Mouse (Mus musculus) erythroblast, embryonic 14.5 days (primary cell): ENCODE data around the gene Cacna2d3. TPM values are rescaled to one million over a fixed set of nuclear protein-coding genes. Genes with fewer than 3 reads are reported as not detected.

Source experiments
- H3K27me3 ChIP-seq: 2 replicates; pipeline ENCODE4 v1.6.1; 2012; ENCODE audit warnings: inconsistent platforms; ENCODE audit not compliant: control insufficient read depth
- H3K36me3 ChIP-seq: 2 replicates; pipeline ENCODE4 v1.6.1; 2012; ENCODE audit warnings: mild to moderate bottlenecking, inconsistent platforms; ENCODE audit not compliant: control insufficient read depth
- H3K4me1 ChIP-seq: 2 replicates; pipeline ENCODE4 v1.6.1; 2012; ENCODE audit warnings: inconsistent platforms; ENCODE audit not compliant: control insufficient read depth
- H3K4me3 ChIP-seq: replicated peaks from 2 replicates; pipeline ENCODE3; 2012; ENCODE audit warnings: moderate library complexity, mild to moderate bottlenecking, inconsistent platforms
- H3K9me3 ChIP-seq: 2 replicates; pipeline ENCODE4 v1.6.1; 2012; ENCODE audit warnings: low read length, inconsistent platforms, mixed read lengths; ENCODE audit not compliant: control insufficient read depth
- GATA1 ChIP-seq: IDR thresholded peaks from 2 replicates; pipeline ENCODE4 v1.6.1; 2012; ENCODE audit warnings: low read length, inconsistent platforms, mixed read lengths
- TAL1 ChIP-seq: IDR thresholded peaks from 3 replicates; pipeline ENCODE4 v1.6.1; 2012; ENCODE audit warnings: low read length, inconsistent platforms, mixed read lengths
- polyA plus RNA-seq: library from polyadenylated mRNA; stranded (reverse); fragments of >175 nt; gene quantifications from 2 replicates; pipeline ENCODE4 v1.2.3, GENCODE M21; 2012

Gene Cacna2d3
- polyA plus RNA-seq, 1 experiment = 0.14 TPM

DNA sequence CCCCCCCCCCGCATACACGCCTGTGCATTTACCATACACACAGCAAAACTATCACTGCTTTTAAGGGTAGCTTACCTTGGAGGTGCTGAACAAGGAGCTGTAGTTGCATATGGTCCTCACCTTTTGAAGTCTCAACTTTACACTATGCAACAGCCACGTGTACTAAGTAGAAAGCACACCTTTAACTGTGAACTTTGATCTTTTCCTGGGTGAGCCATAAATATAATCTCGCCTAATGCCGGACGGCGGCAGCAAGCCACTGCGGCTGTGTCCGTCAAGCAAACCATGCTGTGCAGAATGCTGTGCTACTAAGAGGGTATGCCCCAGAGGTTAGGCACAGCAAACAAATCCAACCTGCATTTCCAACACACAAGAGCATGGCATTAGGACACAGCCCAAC, 132.0 kb downstream of the Cacna2d3 start:
- Histone ChIP-seq H3K4me1 (no peaks in the 10 kb centered on the region), H3K9me3 (no peaks in the 10 kb centered on the region; the same call in 1 of the 2 replicates), H3K27me3 (no peaks in the 10 kb centered on the region), H3K4me3 (no peak overlapping the region), H3K36me3 (no peaks in the 10 kb centered on the region)
- TF ChIP-seq TAL1 (no peak), GATA1 (no peak)

DNA sequence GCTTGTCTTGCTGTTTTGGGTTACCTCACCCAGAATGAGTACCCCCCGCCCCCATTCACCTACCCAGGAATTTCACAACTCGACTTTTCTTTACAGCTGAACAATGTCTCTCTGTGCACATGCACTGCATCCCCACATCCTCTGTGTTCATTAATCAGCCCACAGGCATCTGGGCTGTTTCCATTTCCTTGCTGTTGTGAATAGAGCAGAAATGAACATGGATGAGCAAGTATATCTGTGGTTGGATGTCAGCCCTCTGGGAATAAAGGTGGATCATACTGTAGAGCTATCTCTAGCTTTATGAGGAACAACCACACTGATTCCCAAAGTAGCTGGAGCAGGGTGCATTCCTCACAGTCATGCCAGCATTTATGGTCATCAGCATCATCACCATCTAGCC, 139.7 kb downstream of the Cacna2d3 start:
- no peak overlapping the region for H3K4me3 ChIP-seq
- TF ChIP-seq GATA1 = no peak
- TF ChIP-seq TAL1 = no peak
- no peaks in the 10 kb centered on the region for H3K4me1 ChIP-seq
- H3K9me3 ChIP-seq = no peaks in the 10 kb centered on the region; the same call in 1 of the 2 replicates
- H3K36me3 ChIP-seq = no peaks in the 10 kb centered on the region
- H3K27me3 ChIP-seq = no peaks in the 10 kb centered on the region

DNA sequence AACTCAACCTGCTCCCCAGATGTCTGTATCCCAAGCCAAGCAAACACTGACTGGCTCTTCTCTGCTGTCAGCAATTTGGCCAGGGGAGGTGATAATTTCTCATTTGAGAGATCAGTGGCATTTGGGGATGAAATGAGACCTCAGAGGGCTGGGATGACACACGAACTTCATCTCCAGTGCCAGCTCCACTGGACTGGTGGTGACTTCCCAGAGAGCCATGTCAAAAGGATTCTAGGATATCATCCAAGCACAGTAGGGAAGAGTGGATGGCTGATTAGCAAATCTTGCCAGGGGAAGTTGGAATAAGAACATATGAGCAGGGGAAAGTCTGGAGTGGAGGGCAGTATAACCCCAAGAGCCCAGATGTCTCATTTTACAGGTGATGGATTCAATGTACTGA, 143.9 kb downstream of the Cacna2d3 start:
- Histone ChIP-seq H3K36me3 (no peaks in the 10 kb centered on the region), H3K27me3 (no peaks in the 10 kb centered on the region), H3K9me3 (no peaks in the 10 kb centered on the region; the same call in 1 of the 2 replicates)

DNA sequence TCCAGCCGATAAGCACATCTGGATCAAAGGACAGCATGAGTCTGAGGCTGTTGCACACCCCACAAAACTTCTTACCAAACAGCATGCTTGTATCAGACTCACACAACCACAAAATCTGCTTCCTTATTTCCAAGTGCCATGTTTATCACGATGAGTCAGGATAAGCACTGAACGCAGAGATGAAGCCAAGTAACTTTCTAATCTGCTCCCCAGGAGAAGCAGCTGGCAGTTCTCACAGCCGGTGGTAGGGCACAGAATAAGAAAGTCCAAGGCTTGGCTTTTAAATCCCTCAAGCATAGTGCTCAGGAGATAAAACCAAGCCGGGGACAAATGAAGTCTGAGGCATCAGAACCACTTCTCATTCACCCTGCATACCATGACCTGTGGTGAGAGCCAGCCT, 146.1 kb downstream of the Cacna2d3 start:
- Histone ChIP-seq H3K36me3 (no peaks in the 10 kb centered on the region), H3K9me3 (no peaks in the 10 kb centered on the region), H3K4me1 (no peaks in the 10 kb centered on the region), H3K27me3 (no peaks in the 10 kb centered on the region), H3K4me3 (no peak overlapping the region)
- TF ChIP-seq TAL1 (no peak), GATA1 (no peak)

More for the DNA sequence above, 143.9 kb downstream of the Cacna2d3 start:
- H3K4me1 ChIP-seq = no peaks in the 10 kb centered on the region
- H3K4me3 ChIP-seq = no peak overlapping the region
- TF ChIP-seq TAL1 = no peak
- no peak for TF ChIP-seq GATA1

DNA sequence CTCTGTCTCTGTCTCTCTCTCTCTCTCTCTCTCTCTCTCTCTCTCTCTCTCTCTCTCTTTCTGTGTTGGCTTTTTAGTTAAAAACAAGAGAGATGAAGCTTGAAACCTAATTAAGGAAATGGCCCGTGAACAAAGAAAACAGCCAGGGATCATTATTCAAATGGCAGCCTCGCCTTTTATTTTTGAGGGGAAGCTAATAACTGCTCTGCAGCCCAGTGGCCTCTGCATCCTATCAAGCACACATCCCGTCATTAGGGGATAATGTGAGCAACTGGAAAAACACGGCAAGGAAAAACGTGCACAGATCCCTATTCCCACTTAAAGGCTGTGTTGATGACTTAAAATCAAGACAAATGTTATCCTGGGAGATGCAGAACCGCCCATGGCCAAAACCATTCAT, 159.0 kb downstream of the Cacna2d3 start:
- H3K27me3 ChIP-seq = no peaks in the 10 kb centered on the region
- H3K4me3 ChIP-seq = no peak overlapping the region
- no peaks in the 10 kb centered on the region for H3K9me3 ChIP-seq
- no peak for TF ChIP-seq GATA1
- TF ChIP-seq TAL1 = no peak
- no peaks in the 10 kb centered on the region for H3K36me3 ChIP-seq
- H3K4me1 ChIP-seq = no peaks in the 10 kb centered on the region

DNA sequence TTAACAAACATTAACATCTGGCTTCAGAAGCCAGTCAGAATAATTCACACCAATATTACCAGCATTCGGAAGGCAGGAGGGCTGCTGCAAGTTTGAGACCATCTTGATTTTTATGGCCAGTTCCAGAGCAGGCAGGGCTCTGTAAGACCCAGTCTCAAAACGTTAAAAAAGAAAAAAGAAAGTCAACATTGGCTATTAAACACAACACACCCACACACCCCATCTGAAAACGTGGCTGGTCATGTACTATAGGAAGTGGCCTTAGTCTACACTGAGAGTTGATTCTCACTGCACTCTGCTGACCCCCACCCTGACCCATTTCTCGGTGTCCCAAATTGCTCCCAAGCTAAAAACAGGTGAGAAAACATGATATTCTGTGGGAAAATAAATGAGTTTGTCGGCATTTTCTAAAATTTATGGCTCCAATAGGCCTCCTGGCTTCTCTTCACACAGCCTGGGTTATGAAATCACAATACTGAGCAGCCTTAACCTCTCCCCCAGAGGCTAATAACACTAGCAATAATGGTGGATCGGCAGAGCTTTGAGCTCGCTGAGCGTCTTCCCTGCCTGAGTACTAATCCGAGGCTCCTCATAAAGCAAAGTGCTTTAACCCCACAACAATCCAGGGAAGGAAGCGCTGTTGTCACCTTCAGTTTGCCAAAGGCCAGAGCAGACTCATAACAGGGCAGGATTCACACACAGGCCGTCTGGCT, 160.4 kb downstream of the Cacna2d3 start:
- no peak for TF ChIP-seq GATA1
- TF ChIP-seq TAL1 = no peak
- no peaks in the 10 kb centered on the region for H3K36me3 ChIP-seq
- no peaks in the 10 kb centered on the region for H3K9me3 ChIP-seq
- H3K4me1 ChIP-seq = no peaks in the 10 kb centered on the region
- no peaks in the 10 kb centered on the region for H3K27me3 ChIP-seq
- H3K4me3 ChIP-seq = no peak overlapping the region

DNA sequence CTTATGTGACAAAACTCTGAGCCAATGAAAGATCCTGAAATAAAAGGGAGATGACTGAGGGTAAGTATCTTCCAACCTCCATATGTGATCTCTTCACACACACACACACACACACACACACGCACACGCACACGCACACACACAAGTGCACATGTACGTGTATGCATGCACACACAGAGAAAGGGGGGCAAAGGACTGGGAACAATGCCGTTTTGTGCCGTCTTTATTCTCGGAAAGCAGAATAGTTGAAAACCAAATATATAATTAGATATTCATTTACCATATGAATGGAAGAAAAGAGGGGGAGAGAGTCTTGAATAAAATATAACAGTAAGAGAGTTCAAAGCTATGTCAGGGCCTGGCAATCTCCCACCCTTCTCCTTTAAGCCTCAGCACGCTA, 163.2 kb downstream of the Cacna2d3 start:
- H3K9me3 ChIP-seq = peaks cover 8% of the 10 kb centered on the region

DNA sequence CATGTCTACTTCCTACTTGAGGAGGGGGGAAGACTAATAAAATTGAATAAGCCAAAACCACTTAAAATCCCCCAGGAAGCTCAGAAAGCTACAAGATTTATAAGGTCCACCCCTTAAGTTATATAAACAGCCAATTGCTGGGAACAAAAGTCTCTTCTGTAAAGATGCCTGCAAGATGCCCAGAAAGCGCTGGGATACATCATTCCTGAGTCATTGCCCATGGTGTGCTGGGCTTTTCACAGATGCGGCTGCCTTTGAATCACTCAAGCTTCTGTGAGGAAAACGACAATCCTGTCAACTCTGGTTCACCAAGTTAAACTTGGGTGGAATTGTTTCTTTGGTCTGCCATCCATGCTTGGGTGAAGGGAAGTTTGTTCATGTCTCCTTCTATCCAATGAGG, 165.5 kb downstream of the Cacna2d3 start:
- Histone ChIP-seq H3K36me3 (no peaks in the 10 kb centered on the region), H3K4me3 (no peak overlapping the region)
- TF ChIP-seq TAL1 (no peak), GATA1 (no peak)

More for the DNA sequence above, 163.2 kb downstream of the Cacna2d3 start:
- TF ChIP-seq GATA1 (no peak), TAL1 (no peak)
- Histone ChIP-seq H3K27me3 (no peaks in the 10 kb centered on the region), H3K4me3 (no peak overlapping the region), H3K4me1 (no peaks in the 10 kb centered on the region), H3K36me3 (no peaks in the 10 kb centered on the region)

DNA sequence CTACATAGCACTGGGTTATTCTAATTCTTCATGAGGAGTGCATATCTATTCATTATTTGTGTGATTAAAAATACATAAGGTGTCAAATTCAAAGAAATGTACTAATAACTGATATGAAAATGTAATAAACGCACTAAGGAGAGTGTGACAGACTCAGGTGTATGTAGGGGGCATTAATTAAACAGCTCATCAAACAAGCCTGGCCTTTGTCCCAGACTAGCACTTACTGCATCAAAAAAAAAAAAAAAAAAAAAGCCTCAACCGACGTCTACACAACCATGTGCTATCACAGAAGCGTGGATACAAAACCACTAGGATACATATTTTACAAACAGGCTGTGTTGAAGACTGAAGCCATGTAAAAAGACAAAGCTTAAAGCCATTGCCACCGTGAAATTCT, 169.2 kb downstream of the Cacna2d3 start:
- Histone ChIP-seq H3K4me1 (no peaks in the 10 kb centered on the region), H3K27me3 (no peaks in the 10 kb centered on the region), H3K36me3 (no peaks in the 10 kb centered on the region), H3K9me3 (peaks cover 13% of the 10 kb centered on the region), H3K4me3 (no peak overlapping the region)
- TF ChIP-seq GATA1 = no peak
- TF ChIP-seq TAL1 = no peak

More for the DNA sequence above, 165.5 kb downstream of the Cacna2d3 start:
- no peaks in the 10 kb centered on the region for H3K4me1 ChIP-seq
- no peaks in the 10 kb centered on the region for H3K27me3 ChIP-seq
- H3K9me3 ChIP-seq = peaks cover 13% of the 10 kb centered on the region

DNA sequence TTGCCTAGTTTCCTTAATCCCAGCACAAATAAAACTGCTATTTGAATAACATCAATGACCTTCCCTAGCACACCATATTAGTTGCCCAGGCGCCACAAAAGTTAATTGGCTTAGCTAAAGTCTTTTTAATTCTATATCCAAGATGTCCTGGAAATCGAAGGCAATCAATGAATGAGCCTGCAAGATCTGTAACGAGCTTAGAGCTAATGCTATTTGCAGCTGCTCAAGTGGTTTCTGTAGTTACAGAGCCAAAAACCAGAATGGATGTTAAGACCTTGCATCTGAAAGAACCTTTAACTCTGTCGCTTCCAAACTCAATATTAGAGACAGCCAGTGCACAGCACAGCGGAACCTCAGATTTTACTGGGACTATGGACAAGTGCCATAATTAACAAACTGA, 173.0 kb downstream of the Cacna2d3 start:
- no peaks in the 10 kb centered on the region for H3K36me3 ChIP-seq
- no peaks in the 10 kb centered on the region for H3K27me3 ChIP-seq
- H3K4me3 ChIP-seq = no peak overlapping the region
- peaks cover 6% of the 10 kb centered on the region for H3K9me3 ChIP-seq
- TF ChIP-seq GATA1 (no peak), TAL1 (no peak)
- H3K4me1 ChIP-seq = no peaks in the 10 kb centered on the region
